Mouse (Mus musculus): ENCODE measurements at regions not wholly inside any gene's neighbourhood (a gene's known extent, or its start where the extent isn't known, plus 50 kb on each side); places are given as distances from the start of the nearest gene placed in this dataset.

DNA sequence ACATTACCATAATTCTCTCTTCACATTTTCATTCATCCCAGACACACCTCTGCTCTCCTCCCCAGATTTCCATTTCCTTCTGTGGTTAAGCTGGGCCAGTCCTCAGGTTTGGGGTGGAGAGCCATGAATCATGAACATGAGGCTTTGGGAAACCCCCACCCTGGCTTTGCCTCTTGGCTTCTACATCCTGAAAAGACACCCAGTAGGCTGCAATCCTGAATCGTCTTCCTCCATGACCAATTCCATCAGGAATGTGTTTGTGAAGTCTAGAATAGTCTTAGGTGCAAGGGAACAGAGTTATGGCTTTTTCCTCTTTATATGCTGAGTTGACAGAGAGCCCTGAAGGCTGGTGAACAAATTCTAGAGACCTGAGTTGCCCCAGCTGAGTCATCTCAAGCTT is 87.0 kb upstream of the Klf7 start:
- TF ChIP-seq CTCF (IDR thresholded peaks at IDR 0.05; ENCODE audit: insufficient read depth, low read depth, low read length) (no peak), POLR2A (IDR thresholded peaks at IDR 0.05; ENCODE audit: insufficient read depth, low read depth, low read length) (no peak)
